9 mouse cellular contexts compared by ENCODE assay signal in genomic region chr3:123905928-123906721, GRCm38 (mm10).
DNase-seq lines count a peak whose midpoint lies in the region; ATAC-seq and TF ChIP-seq lines count a peak whose summit lies in the region.
"Had no signal": no experiment of that assay in that cellular context is flagged by ENCODE, and none has a peak within 500 bp of the region (broad histone marks: within the 10 kb centered on the region; RNA-seq: fewer than 3 reads in every experiment).

No protein-coding gene starts in this region.

- no peak overlapping the region for H3K4me2 ChIP-seq in forebrain, embryonic 13.5 days
- no peak overlapping the region for H3K4me2 ChIP-seq in forebrain, embryonic 16.5 days (ENCODE audit: low read length)
- no peak overlapping the region for H3K4me2 ChIP-seq in neural tube, embryonic 11.5 days (ENCODE audit: low read depth)
- H3K4me2 ChIP-seq: limb, embryonic 13.5 days had no signal

- H3K36me3 ChIP-seq in forebrain, embryonic 13.5 days (ENCODE audit: poor library complexity, severe bottlenecking), result no peaks in the 10 kb centered on the region
- H3K36me3 ChIP-seq in forebrain, embryonic 16.5 days (ENCODE audit: control insufficient read depth, insufficient read depth), result no peaks in the 10 kb centered on the region
- H3K36me3 ChIP-seq in neural tube, embryonic 11.5 days (ENCODE audit: control insufficient read depth, insufficient read depth, low read length), result no peaks in the 10 kb centered on the region
- no peaks in the 10 kb centered on the region for H3K36me3 ChIP-seq in thymus, adult 2 months (ENCODE audit: control insufficient read depth, insufficient read depth, low read length)
- H3K36me3 ChIP-seq: limb, embryonic 13.5 days had no signal

- 0 out of 2 replicates have a peak, but pooled peaks have one; percentile 43 for ATAC-seq in forebrain, embryonic 13.5 days
- no peak for ATAC-seq in forebrain, embryonic 16.5 days
- no peak for ATAC-seq in neural tube, embryonic 11.5 days (ENCODE audit: insufficient read depth, low FRiP score, low TSS enrichment)

- no peaks in the 10 kb centered on the region for H3K4me1 ChIP-seq in forebrain, embryonic 13.5 days
- no peaks in the 10 kb centered on the region for H3K4me1 ChIP-seq in forebrain, embryonic 16.5 days (replicated peaks; ENCODE audit: control insufficient read depth, insufficient read depth, low read length)
- no peaks in the 10 kb centered on the region for H3K4me1 ChIP-seq in neural tube, embryonic 11.5 days (ENCODE audit: control insufficient read depth, insufficient read depth, low read length)
- no peaks in the 10 kb centered on the region for H3K4me1 ChIP-seq in thymus, adult 2 months (replicated peaks; ENCODE audit: control insufficient read depth, insufficient read depth, low read length)
- H3K4me1 ChIP-seq: limb, embryonic 13.5 days had no signal

- H3K9ac ChIP-seq in forebrain, embryonic 13.5 days, result no peak overlapping the region
- H3K9ac ChIP-seq in forebrain, embryonic 16.5 days (replicated peaks; ENCODE audit: low read depth, low read length), result no peak overlapping the region
- H3K9ac ChIP-seq in neural tube, embryonic 11.5 days (ENCODE audit: low read length), result no peak overlapping the region
- H3K9ac ChIP-seq: limb, embryonic 13.5 days had no signal

- TF ChIP-seq CTCF in thymus, adult 2 months (IDR thresholded peaks at IDR 0.05; ENCODE audit: borderline replicate concordance, control insufficient read depth, extremely low read depth, insufficient read depth, low read length, poor library complexity), result no peak

- H3K4me3 ChIP-seq in forebrain, embryonic 13.5 days, result no peak overlapping the region
- H3K4me3 ChIP-seq in forebrain, embryonic 16.5 days (replicated peaks; ENCODE audit: low read length), result no peak overlapping the region
- no peak overlapping the region for H3K4me3 ChIP-seq in neural tube, embryonic 11.5 days (ENCODE audit: low read depth, low read length)
- H3K4me3 ChIP-seq in thymus, adult 2 months (ENCODE audit: control insufficient read depth, insufficient read depth, low read length), result no peak overlapping the region
- H3K4me3 ChIP-seq: limb, embryonic 13.5 days had no signal

- WGBS in forebrain, embryonic 13.5 days, result 23% methylated on average over 9 of the region's 9 CpGs
- WGBS in forebrain, embryonic 16.5 days, result 17% methylated on average over 9 of the region's 9 CpGs
- WGBS in neural tube, embryonic 11.5 days, result 46% methylated on average over 9 of the region's 9 CpGs
- 61% methylated on average over 9 of the region's 9 CpGs for WGBS in thymus, adult 2 months

- no peaks in the 10 kb centered on the region for H3K9me3 ChIP-seq in forebrain, embryonic 13.5 days (replicated peaks)
- no peaks in the 10 kb centered on the region for H3K9me3 ChIP-seq in forebrain, embryonic 16.5 days (ENCODE audit: control insufficient read depth, low read length)
- H3K9me3 ChIP-seq in neural tube, embryonic 11.5 days (ENCODE audit: control insufficient read depth, low read length), result no peaks in the 10 kb centered on the region
- H3K9me3 ChIP-seq: limb, embryonic 13.5 days had no signal

- H3K27me3 ChIP-seq in forebrain, embryonic 13.5 days, result no peaks in the 10 kb centered on the region
- H3K27me3 ChIP-seq in forebrain, embryonic 16.5 days (replicated peaks; ENCODE audit: control insufficient read depth, insufficient read depth, low read length), result no peaks in the 10 kb centered on the region
- no peaks in the 10 kb centered on the region for H3K27me3 ChIP-seq in neural tube, embryonic 11.5 days (ENCODE audit: control insufficient read depth, insufficient read depth, low read length)
- H3K27me3 ChIP-seq in thymus, adult 2 months (ENCODE audit: control insufficient read depth, insufficient read depth, low read length), result no peaks in the 10 kb centered on the region
- H3K27me3 ChIP-seq: limb, embryonic 13.5 days had no signal

- no peak overlapping the region for H3K27ac ChIP-seq in forebrain, embryonic 13.5 days
- H3K27ac ChIP-seq in forebrain, embryonic 16.5 days (ENCODE audit: low read length), result no peak overlapping the region
- no peak overlapping the region for H3K27ac ChIP-seq in neural tube, embryonic 11.5 days (ENCODE audit: low read depth, low read length)
- H3K27ac ChIP-seq in thymus, adult 2 months (ENCODE audit: control insufficient read depth, insufficient read depth, low read length), result no peak overlapping the region
- H3K27ac ChIP-seq: limb, embryonic 13.5 days had no signal

- peak; percentile 27 for DNase-seq in neural tube, embryonic 11.5 days (ENCODE audit: low spot score)
- DNase-seq in neural tube, embryonic 10.5 days (ENCODE audit: extremely low spot score, low spot score), result no peak
- peak; percentile 36 for DNase-seq in lung, postnatal 10 days
- DNase-seq in yolk sac, embryonic 10.5 days (ENCODE audit: low spot score), result peak; percentile 5
- DNase-seq in right cerebral cortex, adult 2 months (ENCODE audit: low spot score in 2 of 2), result no peak
- no peak for DNase-seq in thymus, adult 2 months

- no peak for TF ChIP-seq POLR2A in thymus, adult 2 months (IDR thresholded peaks at IDR 0.05; ENCODE audit: control insufficient read depth, extremely low read depth, insufficient read depth, low read length, poor library complexity)

Comparison
In these comparisons a context has a peak if more than half of its experiments do, and no peak if none do; other contexts are left out.
1. DNase-seq: peak in neural tube, embryonic 11.5 days (single experiment), lung, postnatal 10 days (single experiment) and yolk sac, embryonic 10.5 days (single experiment); none in neural tube, embryonic 10.5 days (single experiment), right cerebral cortex, adult 2 months (0 of 2) and thymus, adult 2 months (single experiment).